Mouse (Mus musculus): ENCODE results near the gene Numb. TPM values are rescaled to one million over a fixed set of nuclear protein-coding genes. Genes with fewer than 3 reads are reported as not detected.

Gene Numb
- polyA plus RNA-seq, 1 experiment from 2014 or later: 16.3 TPM

GRCm38 (mm10) chr12:83864501-83864900, 57.2 kb downstream of the Numb start:
- H3K36me3 ChIP-seq (ENCODE audit: control insufficient read depth, insufficient read depth): no peaks in the 10 kb centered on the region
- no peak overlapping the region for H3K4me3 ChIP-seq (replicated peaks; ENCODE audit: low read length)
- WGBS: 72% methylated on average over 1 of the region's 1 CpGs
- no peak overlapping the region for H3K9ac ChIP-seq (replicated peaks; ENCODE audit: low read depth, low read length)
- H3K27ac ChIP-seq (ENCODE audit: low read length): no peak overlapping the region
- no peaks in the 10 kb centered on the region for H3K9me3 ChIP-seq (ENCODE audit: control insufficient read depth, low read length)
- no peaks in the 10 kb centered on the region for H3K4me1 ChIP-seq (replicated peaks; ENCODE audit: control insufficient read depth, insufficient read depth, low read length)
- no peak for ATAC-seq
- no peaks in the 10 kb centered on the region for H3K27me3 ChIP-seq (replicated peaks; ENCODE audit: control insufficient read depth, insufficient read depth, low read length)
- no peak overlapping the region for H3K4me2 ChIP-seq (ENCODE audit: low read length)

- ATAC-seq: no peak
- Histone ChIP-seq H3K36me3 (ENCODE audit: control insufficient read depth, insufficient read depth) (no peaks in the 10 kb centered on the region), H3K27me3 (replicated peaks; ENCODE audit: control insufficient read depth, insufficient read depth, low read length) (no peaks in the 10 kb centered on the region), H3K9ac (replicated peaks; ENCODE audit: low read depth, low read length) (no peak overlapping the region), H3K4me3 (replicated peaks; ENCODE audit: low read length) (no peak overlapping the region), H3K4me1 (replicated peaks; ENCODE audit: control insufficient read depth, insufficient read depth, low read length) (no peaks in the 10 kb centered on the region), H3K9me3 (ENCODE audit: control insufficient read depth, low read length) (no peaks in the 10 kb centered on the region), H3K27ac (ENCODE audit: low read length) (no peak overlapping the region), H3K4me2 (ENCODE audit: low read length) (no peak overlapping the region)
- 97% methylated on average over 3 of the region's 3 CpGs for WGBS
These were observed 59.9 kb downstream of the Numb start for GRCm38 (mm10) chr12:83861880-83862279.

GRCm38 (mm10) chr12:83860688-83861087, 61.0 kb downstream of the Numb start:
- no peaks in the 10 kb centered on the region for H3K27me3 ChIP-seq (replicated peaks; ENCODE audit: control insufficient read depth, insufficient read depth, low read length)
- H3K4me2 ChIP-seq (ENCODE audit: low read length): no peak overlapping the region
- no peak overlapping the region for H3K4me3 ChIP-seq (replicated peaks; ENCODE audit: low read length)
- no peak for ATAC-seq
- no peak overlapping the region for H3K9ac ChIP-seq (replicated peaks; ENCODE audit: low read depth, low read length)
- H3K9me3 ChIP-seq (ENCODE audit: control insufficient read depth, low read length): no peaks in the 10 kb centered on the region
- H3K27ac ChIP-seq (ENCODE audit: low read length): no peak overlapping the region
- no peaks in the 10 kb centered on the region for H3K4me1 ChIP-seq (replicated peaks; ENCODE audit: control insufficient read depth, insufficient read depth, low read length)
- H3K36me3 ChIP-seq (ENCODE audit: control insufficient read depth, insufficient read depth): no peaks in the 10 kb centered on the region

- Histone ChIP-seq H3K9me3 (ENCODE audit: control insufficient read depth, low read length) (no peaks in the 10 kb centered on the region), H3K27me3 (replicated peaks; ENCODE audit: control insufficient read depth, insufficient read depth, low read length) (no peaks in the 10 kb centered on the region), H3K9ac (replicated peaks; ENCODE audit: low read depth, low read length) (no peak overlapping the region), H3K36me3 (ENCODE audit: control insufficient read depth, insufficient read depth) (no peaks in the 10 kb centered on the region), H3K4me1 (replicated peaks; ENCODE audit: control insufficient read depth, insufficient read depth, low read length) (no peaks in the 10 kb centered on the region), H3K27ac (ENCODE audit: low read length) (no peak overlapping the region), H3K4me2 (ENCODE audit: low read length) (no peak overlapping the region), H3K4me3 (replicated peaks; ENCODE audit: low read length) (no peak overlapping the region)
- ATAC-seq: no peak
- 91% methylated on average over 2 of the region's 2 CpGs for WGBS
These were observed 63.7 kb downstream of the Numb start for GRCm38 (mm10) chr12:83858052-83858451.

DNA sequence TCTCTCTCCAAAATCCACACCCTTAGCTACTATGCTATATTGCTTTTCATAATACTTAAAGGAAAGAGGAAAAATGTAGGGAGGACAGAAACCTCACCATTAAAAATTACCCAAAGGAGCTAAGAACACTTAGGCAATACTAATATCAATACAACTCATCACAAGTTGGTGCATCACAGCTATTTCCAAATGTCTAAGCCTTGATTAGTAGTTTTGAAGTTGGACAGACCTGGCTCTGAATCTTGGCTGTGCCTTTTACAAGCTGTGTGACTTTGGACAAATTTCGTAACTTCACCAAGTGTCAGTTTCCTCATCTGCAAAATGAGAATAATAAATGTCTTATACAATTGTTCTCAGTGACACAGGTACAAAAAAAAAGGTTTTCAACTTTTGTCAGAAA, 66.5 kb downstream of the Numb start:
- 97% methylated on average over 1 of the region's 1 CpGs for WGBS
- Histone ChIP-seq H3K36me3 (ENCODE audit: control insufficient read depth, insufficient read depth) (no peaks in the 10 kb centered on the region), H3K4me3 (replicated peaks; ENCODE audit: low read length) (no peak overlapping the region), H3K9ac (replicated peaks; ENCODE audit: low read depth, low read length) (no peak overlapping the region), H3K27me3 (replicated peaks; ENCODE audit: control insufficient read depth, insufficient read depth, low read length) (no peaks in the 10 kb centered on the region), H3K27ac (ENCODE audit: low read length) (no peak overlapping the region), H3K4me1 (replicated peaks; ENCODE audit: control insufficient read depth, insufficient read depth, low read length) (no peaks in the 10 kb centered on the region; the same call in 1 of the 2 replicates), H3K9me3 (ENCODE audit: control insufficient read depth, low read length) (no peaks in the 10 kb centered on the region), H3K4me2 (ENCODE audit: low read length) (no peak overlapping the region)
- ATAC-seq: no peak

- Histone ChIP-seq H3K4me3 (replicated peaks; ENCODE audit: low read length) (no peak overlapping the region), H3K27ac (ENCODE audit: low read length) (no peak overlapping the region), H3K36me3 (ENCODE audit: control insufficient read depth, insufficient read depth) (no peaks in the 10 kb centered on the region), H3K27me3 (replicated peaks; ENCODE audit: control insufficient read depth, insufficient read depth, low read length) (no peaks in the 10 kb centered on the region), H3K9me3 (ENCODE audit: control insufficient read depth, low read length) (no peaks in the 10 kb centered on the region), H3K4me2 (ENCODE audit: low read length) (no peak overlapping the region), H3K9ac (replicated peaks; ENCODE audit: low read depth, low read length) (no peak overlapping the region), H3K4me1 (replicated peaks; ENCODE audit: control insufficient read depth, insufficient read depth, low read length) (no peaks in the 10 kb centered on the region; the same call in 1 of the 2 replicates)
- ATAC-seq: no peak
- 88% methylated on average over 3 of the region's 3 CpGs for WGBS
These were observed 67.5 kb downstream of the Numb start for GRCm38 (mm10) chr12:83854281-83854680.

GRCm38 (mm10) chr12:83852512-83853213, 69.1 kb downstream of the Numb start:
- no peak for ATAC-seq
- H3K9ac ChIP-seq (replicated peaks; ENCODE audit: low read depth, low read length): no peak overlapping the region
- WGBS: 41% methylated on average over 5 of the region's 5 CpGs
- no peak overlapping the region for H3K4me3 ChIP-seq (replicated peaks; ENCODE audit: low read length)
- H3K27ac ChIP-seq (ENCODE audit: low read length): no peak overlapping the region
- H3K4me1 ChIP-seq (replicated peaks; ENCODE audit: control insufficient read depth, insufficient read depth, low read length): no peaks in the 10 kb centered on the region; the same call in 1 of the 2 replicates
- no peaks in the 10 kb centered on the region for H3K9me3 ChIP-seq (ENCODE audit: control insufficient read depth, low read length)
- H3K27me3 ChIP-seq (replicated peaks; ENCODE audit: control insufficient read depth, insufficient read depth, low read length): no peaks in the 10 kb centered on the region
- H3K4me2 ChIP-seq (ENCODE audit: low read length): no peak overlapping the region
- no peaks in the 10 kb centered on the region for H3K36me3 ChIP-seq (ENCODE audit: control insufficient read depth, insufficient read depth)

DNA sequence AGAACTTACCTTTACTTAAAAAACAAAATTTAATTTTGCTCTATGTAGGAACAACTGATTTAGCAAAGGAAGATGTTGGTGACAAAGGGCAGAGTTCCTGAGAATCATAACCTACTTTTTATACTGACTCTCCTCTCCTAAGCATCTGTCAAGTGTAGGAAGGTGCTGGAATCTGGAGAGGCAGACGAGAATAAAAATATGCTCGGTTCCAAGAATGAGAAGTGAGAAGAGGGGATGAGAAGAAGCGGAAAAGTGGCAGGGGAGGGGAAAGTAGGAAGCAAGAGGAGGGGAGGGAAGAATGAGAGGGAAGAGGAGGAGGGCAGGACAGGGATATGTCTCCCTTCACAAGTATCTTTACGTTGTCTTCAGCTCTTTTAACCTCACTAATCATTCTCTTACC, 71.4 kb downstream of the Numb start:
- Histone ChIP-seq H3K27ac (ENCODE audit: low read length) (no peak overlapping the region), H3K4me2 (ENCODE audit: low read length) (no peak overlapping the region), H3K9me3 (ENCODE audit: control insufficient read depth, low read length) (no peaks in the 10 kb centered on the region), H3K4me3 (replicated peaks; ENCODE audit: low read length) (no peak overlapping the region), H3K36me3 (ENCODE audit: control insufficient read depth, insufficient read depth) (no peaks in the 10 kb centered on the region), H3K27me3 (replicated peaks; ENCODE audit: control insufficient read depth, insufficient read depth, low read length) (no peaks in the 10 kb centered on the region), H3K4me1 (replicated peaks; ENCODE audit: control insufficient read depth, insufficient read depth, low read length) (no peaks in the 10 kb centered on the region; the same call in 1 of the 2 replicates), H3K9ac (replicated peaks; ENCODE audit: low read depth, low read length) (no peak overlapping the region)
- ATAC-seq: no peak
- WGBS: 66% methylated on average over 4 of the region's 4 CpGs

GRCm38 (mm10) chr12:83848595-83849231, 73.0 kb downstream of the Numb start:
- H3K9ac ChIP-seq (replicated peaks; ENCODE audit: low read depth, low read length): no peak overlapping the region
- H3K9me3 ChIP-seq (ENCODE audit: control insufficient read depth, low read length): no peaks in the 10 kb centered on the region
- H3K4me3 ChIP-seq (replicated peaks; ENCODE audit: low read length): no peak overlapping the region
- H3K27me3 ChIP-seq (replicated peaks; ENCODE audit: control insufficient read depth, insufficient read depth, low read length): no peaks in the 10 kb centered on the region
- no peaks in the 10 kb centered on the region; the same call in 1 of the 2 replicates for H3K4me1 ChIP-seq (replicated peaks; ENCODE audit: control insufficient read depth, insufficient read depth, low read length)
- H3K27ac ChIP-seq (ENCODE audit: low read length): no peak overlapping the region
- no peak for ATAC-seq
- H3K36me3 ChIP-seq (ENCODE audit: control insufficient read depth, insufficient read depth): no peaks in the 10 kb centered on the region
- H3K4me2 ChIP-seq (ENCODE audit: low read length): no peak overlapping the region
- WGBS: 100% methylated on average over 1 of the region's 1 CpGs
